Mouse (Mus musculus) embryonic facial prominence, embryonic 11.5 days (tissue): ENCODE measurements at regions not wholly inside any gene's neighbourhood (a gene's known extent, or its start where the extent isn't known, plus 50 kb on each side); places are given as distances from the start of the nearest gene placed in this dataset.

Experiments used
- ATAC-seq: fragments of 200-750 bp; cut with Nextera tagmentation; replicated peaks from 2 replicates; pipeline ENCODE4 v1.8.0; 2017; ENCODE audit warnings: low read depth; ENCODE audit not compliant: insufficient number of reproducible peaks, low FRiP score, low TSS enrichment
- DNase-seq: peaks from one replicate; pipeline ENCODE4 v3.0.0-alpha.2; 2015; ENCODE audit warnings: low spot score
- H3K27ac ChIP-seq: fragments of 300-500 bp; sonication (generic); replicated peaks from 2 replicates; pipeline ENCODE4 v1.5.1; 2014; ENCODE audit warnings: mild to moderate bottlenecking, low read depth, low read length, control low read depth
- H3K27me3 ChIP-seq: fragments of 300-500 bp; sonication (generic); 2 replicates; pipeline ENCODE4 v1.6.1; 2014; ENCODE audit warnings: mild to moderate bottlenecking, low read length, moderate library complexity, mixed read lengths; ENCODE audit not compliant: control insufficient read depth, insufficient read depth
- H3K36me3 ChIP-seq: fragments of 300-500 bp; sonication (generic); replicated peaks from 2 replicates; pipeline ENCODE4 v1.6.1; 2014; ENCODE audit warnings: low read depth, mild to moderate bottlenecking, low read length, moderate library complexity, mixed read lengths; ENCODE audit not compliant: control insufficient read depth, insufficient read depth
- H3K4me1 ChIP-seq: fragments of 300-500 bp; sonication (generic); 2 replicates; pipeline ENCODE4 v1.6.1; 2014; ENCODE audit warnings: low read length, mixed read lengths; ENCODE audit not compliant: control insufficient read depth, insufficient read depth
- H3K4me2 ChIP-seq: fragments of 300-500 bp; sonication (generic); 2 replicates; pipeline ENCODE4 v1.6.1; 2014; ENCODE audit warnings: low read depth, mild to moderate bottlenecking, control low read depth, low read length, moderate library complexity
- H3K4me3 ChIP-seq: fragments of 300-500 bp; sonication (generic); 2 replicates; pipeline ENCODE4 v1.5.1; 2014; ENCODE audit warnings: low read depth, low read length, control low read depth
- H3K9ac ChIP-seq: fragments of 300-500 bp; sonication (generic); replicated peaks from 2 replicates; pipeline ENCODE4 v1.6.1; 2014; ENCODE audit warnings: mild to moderate bottlenecking, control low read depth, low read length
- H3K9me3 ChIP-seq: fragments of 300-500 bp; sonication (generic); replicated peaks from 2 replicates; pipeline ENCODE4 v1.6.1; 2016; ENCODE audit warnings: mild to moderate bottlenecking, low read length, inconsistent platforms, mixed read lengths; ENCODE audit not compliant: control insufficient read depth
- WGBS: fragments of 180-500 bp; shearing (Covaris S2); extraction: QIAGEN DNeasy Blood & Tissue Kit; methylation state at CpG from one replicate; pipeline ENCODE4 v1.1.7; 2014; 5-methylcytosine and 5-hydroxymethylcytosine counted together

- no peak for ATAC-seq
Observed at GRCm38 (mm10) chr4:26637859-26638258, 291.2 kb upstream of the Manea start.

DNA sequence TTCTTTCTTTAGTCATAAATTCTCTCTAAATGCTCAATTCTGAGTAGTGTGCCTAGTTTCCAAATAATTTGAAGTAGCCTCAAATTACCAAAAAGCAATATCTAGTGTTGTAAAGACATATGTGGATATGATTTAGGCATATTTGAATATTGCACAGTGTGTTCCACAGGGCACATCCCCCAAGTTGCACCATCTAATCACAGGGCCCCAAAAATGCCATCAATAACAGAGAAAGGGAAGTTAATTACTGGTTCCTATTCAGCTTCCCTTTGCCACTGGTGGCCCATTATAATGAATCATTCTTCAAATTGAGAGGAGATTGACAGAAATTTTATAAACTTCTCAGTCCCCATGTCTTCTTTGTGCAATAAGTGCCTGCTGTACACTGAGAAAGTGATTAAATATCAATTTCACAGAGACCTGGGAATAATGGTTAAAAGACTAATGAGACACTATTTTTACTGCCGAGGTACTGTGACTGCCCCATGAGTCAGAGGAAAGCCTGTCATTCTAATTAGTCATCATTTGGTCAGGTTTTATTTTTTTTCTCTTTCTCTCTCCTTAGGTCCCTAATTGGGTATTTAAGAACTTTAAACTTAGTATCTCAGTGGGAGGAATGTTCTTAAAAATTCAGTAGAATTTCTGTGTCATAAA lies 284.0 kb upstream of the Manea start:
- Histone ChIP-seq H3K27me3 (no peaks in the 10 kb centered on the region), H3K27ac (no peak overlapping the region), H3K4me3 (no peak overlapping the region), H3K4me1 (no peaks in the 10 kb centered on the region), H3K9me3 (no peaks in the 10 kb centered on the region), H3K36me3 (no peaks in the 10 kb centered on the region), H3K4me2 (no peak overlapping the region), H3K9ac (no peak overlapping the region)
- ATAC-seq (no peak), DNase-seq (no peak)
- WGBS: 23% methylated on average over 1 of the region's 1 CpGs

More at GRCm38 (mm10) chr4:26637859-26638258, 291.2 kb upstream of the Manea start:
- Histone ChIP-seq H3K9me3 (no peaks in the 10 kb centered on the region), H3K4me1 (no peaks in the 10 kb centered on the region), H3K27me3 (no peaks in the 10 kb centered on the region), H3K4me3 (no peak overlapping the region), H3K36me3 (no peaks in the 10 kb centered on the region), H3K4me2 (no peak overlapping the region), H3K9ac (no peak overlapping the region), H3K27ac (no peak overlapping the region)
- 83% methylated on average over 2 of the region's 2 CpGs for WGBS
- no peak for DNase-seq

DNA sequence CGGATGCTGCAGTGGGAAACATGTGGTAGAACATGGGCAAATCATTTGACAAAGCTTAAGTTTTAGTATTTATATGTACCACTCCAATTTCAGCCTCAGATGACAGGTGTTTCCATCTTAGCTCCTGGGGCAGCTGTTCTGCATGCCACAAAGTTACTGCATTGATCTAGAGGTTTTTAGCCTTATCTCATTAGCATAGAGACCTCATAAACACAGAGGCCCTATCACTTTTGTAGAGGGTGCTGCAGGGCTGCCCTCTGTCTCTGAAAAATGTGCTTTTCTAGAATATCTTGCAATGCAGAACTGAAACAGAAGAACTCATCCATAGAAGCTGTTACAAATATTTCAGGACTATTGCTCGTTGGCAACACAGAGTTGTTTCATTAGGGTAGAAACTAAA lies 283.0 kb upstream of the Manea start:
- Histone ChIP-seq H3K4me2 (no peak overlapping the region), H3K27me3 (no peaks in the 10 kb centered on the region), H3K9ac (no peak overlapping the region), H3K4me3 (no peak overlapping the region), H3K9me3 (no peaks in the 10 kb centered on the region), H3K36me3 (no peaks in the 10 kb centered on the region), H3K4me1 (no peaks in the 10 kb centered on the region), H3K27ac (no peak overlapping the region)
- WGBS: 82% methylated on average over 2 of the region's 2 CpGs
- DNase-seq (no peak), ATAC-seq (no peak)

GRCm38 (mm10) chr4:26627744-26628143 lies 281.1 kb upstream of the Manea start:
- H3K36me3 ChIP-seq: no peaks in the 10 kb centered on the region
- no peak overlapping the region for H3K4me3 ChIP-seq
- no peak overlapping the region for H3K4me2 ChIP-seq
- H3K4me1 ChIP-seq: no peaks in the 10 kb centered on the region
- no peak overlapping the region for H3K9ac ChIP-seq
- 88% methylated on average over 6 of the region's 6 CpGs for WGBS
- DNase-seq (no peak), ATAC-seq (no peak)
- H3K9me3 ChIP-seq: no peaks in the 10 kb centered on the region
- no peaks in the 10 kb centered on the region for H3K27me3 ChIP-seq
- no peak overlapping the region for H3K27ac ChIP-seq

DNA sequence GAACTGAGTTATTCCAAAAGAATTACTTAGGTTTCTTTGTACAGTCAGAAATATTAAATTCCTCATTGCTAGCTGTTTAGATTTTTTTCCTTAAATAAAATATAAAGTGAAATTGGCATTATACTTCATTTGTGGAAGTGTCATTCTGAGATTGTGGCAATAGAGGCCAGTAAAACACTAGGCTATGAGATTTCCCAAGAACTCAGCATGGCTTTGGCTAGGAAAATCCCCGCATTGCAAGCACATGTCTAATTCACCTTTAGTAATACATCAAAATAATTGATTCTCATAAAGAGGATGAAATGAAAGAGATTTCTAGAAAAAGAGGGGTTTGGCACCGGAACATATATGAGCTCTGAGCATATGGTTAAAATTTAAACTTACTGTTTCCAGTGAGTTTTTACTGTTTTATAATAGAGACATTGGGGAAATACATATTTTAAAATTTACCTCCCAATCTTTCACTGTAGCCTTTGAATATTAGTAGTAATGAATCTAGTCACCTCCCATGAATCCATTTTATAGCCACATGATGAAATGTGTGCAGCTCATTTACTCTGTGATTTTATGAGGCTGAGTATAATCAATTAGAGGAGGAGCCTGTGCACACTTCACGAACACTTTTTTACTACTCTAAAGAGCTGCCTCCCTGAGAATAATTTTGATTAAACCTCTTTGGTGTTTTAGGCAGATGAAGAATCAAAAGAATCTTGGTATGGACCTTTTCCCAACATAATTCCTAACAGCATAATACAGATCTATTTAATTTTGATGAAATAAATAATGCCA lies 242.6 kb upstream of the Manea start:
- ATAC-seq: no peak
- H3K4me3 ChIP-seq: no peak overlapping the region
- H3K4me2 ChIP-seq: no peak overlapping the region
- no peaks in the 10 kb centered on the region for H3K27me3 ChIP-seq
- 73% methylated on average over 3 of the region's 3 CpGs for WGBS
- H3K9ac ChIP-seq: no peak overlapping the region
- H3K4me1 ChIP-seq: no peaks in the 10 kb centered on the region
- H3K27ac ChIP-seq: no peak overlapping the region
- H3K36me3 ChIP-seq: no peaks in the 10 kb centered on the region
- H3K9me3 ChIP-seq: no peaks in the 10 kb centered on the region
- no peak for DNase-seq

DNA sequence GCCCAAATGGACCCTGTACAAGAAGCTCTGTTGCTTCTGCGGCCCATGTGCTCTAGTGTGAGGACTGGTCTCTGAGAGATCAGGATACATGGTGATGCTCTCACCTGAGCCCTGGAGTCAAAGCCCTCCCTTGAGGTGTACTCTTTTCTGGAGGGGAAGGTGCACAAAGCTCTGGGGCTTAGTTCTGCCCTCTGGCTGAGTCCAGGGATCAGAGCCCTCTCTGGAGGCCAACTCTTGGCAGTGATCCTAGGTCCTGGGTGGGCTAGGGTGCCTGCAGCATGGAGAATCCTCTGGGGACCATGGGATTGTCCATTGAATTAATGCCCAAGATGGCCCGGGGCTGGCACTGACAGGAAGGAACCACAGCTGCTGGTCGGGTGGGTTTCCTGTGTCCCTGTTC lies 209.0 kb upstream of the Manea start:
- no peak overlapping the region for H3K4me3 ChIP-seq
- H3K36me3 ChIP-seq: no peaks in the 10 kb centered on the region
- H3K4me2 ChIP-seq: no peak overlapping the region
- no peaks in the 10 kb centered on the region for H3K27me3 ChIP-seq
- DNase-seq (no peak), ATAC-seq (no peak)
- no peak overlapping the region for H3K9ac ChIP-seq
- no peak overlapping the region for H3K27ac ChIP-seq
- 84% methylated on average over 3 of the region's 3 CpGs for WGBS
- no peaks in the 10 kb centered on the region for H3K9me3 ChIP-seq
- H3K4me1 ChIP-seq: no peaks in the 10 kb centered on the region

GRCm38 (mm10) chr4:26543833-26544232 lies 197.1 kb upstream of the Manea start:
- H3K9ac ChIP-seq: no peak overlapping the region
- no peak overlapping the region for H3K4me3 ChIP-seq
- H3K27ac ChIP-seq: no peak overlapping the region
- no peak overlapping the region for H3K4me2 ChIP-seq
- H3K27me3 ChIP-seq: no peaks in the 10 kb centered on the region
- WGBS: 50% methylated on average over 1 of the region's 1 CpGs
- no peaks in the 10 kb centered on the region for H3K9me3 ChIP-seq
- no peaks in the 10 kb centered on the region for H3K36me3 ChIP-seq
- DNase-seq (peak; percentile 84), ATAC-seq (no peak; the same call in 1 of the 2 replicates)
- H3K4me1 ChIP-seq: no peaks in the 10 kb centered on the region

DNA sequence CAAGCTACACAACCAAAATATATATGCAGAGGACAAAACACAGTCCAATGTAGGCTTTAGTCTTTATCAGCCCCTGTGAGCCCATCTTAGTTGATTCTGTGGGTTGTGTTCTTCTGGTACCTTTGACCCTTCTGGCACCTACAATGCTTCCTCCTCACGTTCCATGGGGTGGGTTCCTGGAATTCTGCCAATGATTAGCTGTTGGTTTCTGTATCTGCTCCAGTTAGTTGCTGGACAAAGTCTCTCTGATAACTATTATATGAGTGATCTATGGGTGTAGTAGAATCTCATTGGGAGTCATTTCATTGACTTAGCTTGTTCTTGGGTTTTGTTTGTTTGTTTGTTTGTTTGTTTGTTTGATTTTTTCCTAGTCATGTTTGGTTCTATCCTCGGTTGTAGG lies 195.8 kb upstream of the Manea start:
- no peaks in the 10 kb centered on the region for H3K9me3 ChIP-seq
- no peaks in the 10 kb centered on the region for H3K27me3 ChIP-seq
- no peak overlapping the region for H3K4me2 ChIP-seq
- 59% methylated on average over 2 of the region's 2 CpGs for WGBS
- H3K4me3 ChIP-seq: no peak overlapping the region
- ATAC-seq (no peak), DNase-seq (no peak)
- no peak overlapping the region for H3K9ac ChIP-seq
- no peaks in the 10 kb centered on the region for H3K4me1 ChIP-seq
- no peak overlapping the region for H3K27ac ChIP-seq
- H3K36me3 ChIP-seq: no peaks in the 10 kb centered on the region
